Mouse (Mus musculus) heart, embryonic 14.5 days (tissue): Measurements from ENCODE around the gene BC030867. TPM values are rescaled to one million over a fixed set of nuclear protein-coding genes. Genes with fewer than 3 reads are reported as not detected.

Experiments used
- ATAC-seq: fragments of 200-750 bp; cut with Nextera tagmentation; 2 replicates; pipeline ENCODE4 v1.8.0; 2017; ENCODE audit warnings: low read depth, moderate TSS enrichment; ENCODE audit not compliant: insufficient number of reproducible peaks, insufficient read depth, low FRiP score
- H3K27ac ChIP-seq, 2 experiments: fragments of 200-500 bp in 1 of 2; fragments of 300-500 bp in 1 of 2; sonication (generic) in 1 of 2; replicated peaks in 1 of 2; 2 replicates each; pipeline ENCODE4 v1.5.1; 2012 to 2014; ENCODE audit warnings: low read depth in 2 of 2, low read length in 2 of 2, control low read depth in 1 of 2, mild to moderate bottlenecking in 1 of 2, mixed read lengths in 1 of 2; ENCODE audit not compliant: control insufficient read depth in 1 of 2, insufficient read depth in 1 of 2
- H3K27me3 ChIP-seq: fragments of 300-500 bp; sonication (generic); 2 replicates; pipeline ENCODE4 v1.6.1; 2014; ENCODE audit warnings: mild to moderate bottlenecking, low read length, control low read depth; ENCODE audit not compliant: control insufficient read depth, insufficient read depth
- H3K36me3 ChIP-seq: fragments of 300-500 bp; sonication (generic); 2 replicates; pipeline ENCODE4 v1.6.1; 2014; ENCODE audit warnings: mild to moderate bottlenecking, control low read depth, low read length, mixed read lengths; ENCODE audit not compliant: control insufficient read depth, insufficient read depth
- H3K4me1 ChIP-seq, 2 experiments: fragments of 200-500 bp in 1 of 2; fragments of 300-500 bp in 1 of 2; sonication (generic) in 1 of 2; 2 replicates each; pipeline ENCODE4 v1.6.1; 2012 to 2014; ENCODE audit warnings: low read length in 2 of 2, control low read depth in 1 of 2, mixed read lengths in 1 of 2; ENCODE audit not compliant: control insufficient read depth in 2 of 2, insufficient read depth in 2 of 2
- H3K4me2 ChIP-seq: fragments of 300-500 bp; sonication (generic); 2 replicates; pipeline ENCODE4 v1.6.1; 2014; ENCODE audit warnings: mild to moderate bottlenecking, low read length
- H3K4me3 ChIP-seq, 2 experiments: fragments of 200-500 bp in 1 of 2; fragments of 300-500 bp in 1 of 2; sonication (generic) in 1 of 2; 2 replicates each; pipeline ENCODE4 v1.5.1; 2012 to 2014; ENCODE audit warnings: low read length in 2 of 2, mild to moderate bottlenecking in 2 of 2, control low read depth in 1 of 2, low read depth in 1 of 2, moderate library complexity in 1 of 2; ENCODE audit not compliant: control insufficient read depth in 1 of 2, insufficient read depth in 1 of 2
- H3K9ac ChIP-seq: fragments of 300-500 bp; sonication (generic); 2 replicates; pipeline ENCODE4 v1.6.1; 2014; ENCODE audit warnings: mild to moderate bottlenecking, low read length
- H3K9me3 ChIP-seq: fragments of 300-500 bp; sonication (generic); 2 replicates; pipeline ENCODE4 v1.6.1; 2016; ENCODE audit warnings: low read length, control low read depth; ENCODE audit not compliant: control insufficient read depth
- WGBS: fragments of 180-500 bp; shearing (Covaris S2); extraction: QIAGEN DNeasy Blood & Tissue Kit; methylation state at CpG from one replicate; pipeline ENCODE4 v1.1.7; 2014; 5-methylcytosine and 5-hydroxymethylcytosine counted together
- polyA plus RNA-seq: library from polyadenylated mRNA; unstranded; fragments of >200 nt; fragmentation: Nextera tagmentation; extraction: Ambion mirVana; gene quantifications from 2 replicates; pipeline ENCODE4 v1.2.1, GENCODE M21; 2014

Gene BC030867
- polyA plus RNA-seq, 1 experiment from 2014 or later: 10.3 TPM

DNA sequence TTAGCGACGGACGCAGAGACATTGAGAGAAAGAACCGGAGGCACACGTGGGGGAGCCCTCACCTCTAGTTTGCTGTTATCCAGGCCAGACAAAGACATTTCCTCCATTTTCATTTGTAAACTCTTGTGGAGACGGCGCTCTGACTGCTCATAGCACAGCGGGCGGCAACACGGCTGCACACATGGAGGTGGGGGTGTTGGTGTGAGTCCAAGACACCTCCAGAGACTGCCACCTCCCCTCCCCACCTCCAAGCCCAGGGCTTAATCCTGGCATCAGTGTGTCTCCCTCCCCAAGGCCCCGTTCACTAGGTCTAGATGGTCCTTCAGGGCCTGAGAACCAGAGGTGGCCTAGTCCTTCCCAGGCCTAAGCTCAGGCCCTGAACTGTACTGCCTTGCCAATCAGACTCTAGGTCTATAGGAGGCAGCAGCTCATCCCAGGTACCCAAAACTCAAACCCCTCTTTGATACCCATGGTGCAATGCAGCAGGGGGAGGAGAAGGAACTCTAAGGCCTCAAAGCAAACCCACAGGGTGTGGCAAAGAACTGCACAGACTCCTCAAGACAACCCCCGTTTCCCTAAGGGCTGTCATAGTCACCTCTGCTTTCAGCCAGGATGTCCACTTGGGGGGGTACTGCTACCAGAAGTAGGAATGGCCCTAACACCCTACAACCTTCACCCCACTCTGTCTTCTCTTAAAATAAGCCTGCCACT lies 46.4 kb downstream of the BC030867 start:
- Histone ChIP-seq H3K27ac (peak overlapping the region; percentile 88 to 99), H3K9me3 (no peaks in the 10 kb centered on the region), H3K4me3 (peak overlapping the region; percentile 94 to 96), H3K9ac (peak overlapping the region; percentile 96), H3K27me3 (no peaks in the 10 kb centered on the region), H3K4me2 (peak overlapping the region; percentile 88), H3K4me1 (peaks cover 8 to 20% of the 10 kb centered on the region in 2 experiments; a peak in 3 of 4 replicates), H3K36me3 (peaks cover 49% of the 10 kb centered on the region)
- no peak for ATAC-seq
- 66% methylated on average over 12 of the region's 12 CpGs for WGBS

DNA sequence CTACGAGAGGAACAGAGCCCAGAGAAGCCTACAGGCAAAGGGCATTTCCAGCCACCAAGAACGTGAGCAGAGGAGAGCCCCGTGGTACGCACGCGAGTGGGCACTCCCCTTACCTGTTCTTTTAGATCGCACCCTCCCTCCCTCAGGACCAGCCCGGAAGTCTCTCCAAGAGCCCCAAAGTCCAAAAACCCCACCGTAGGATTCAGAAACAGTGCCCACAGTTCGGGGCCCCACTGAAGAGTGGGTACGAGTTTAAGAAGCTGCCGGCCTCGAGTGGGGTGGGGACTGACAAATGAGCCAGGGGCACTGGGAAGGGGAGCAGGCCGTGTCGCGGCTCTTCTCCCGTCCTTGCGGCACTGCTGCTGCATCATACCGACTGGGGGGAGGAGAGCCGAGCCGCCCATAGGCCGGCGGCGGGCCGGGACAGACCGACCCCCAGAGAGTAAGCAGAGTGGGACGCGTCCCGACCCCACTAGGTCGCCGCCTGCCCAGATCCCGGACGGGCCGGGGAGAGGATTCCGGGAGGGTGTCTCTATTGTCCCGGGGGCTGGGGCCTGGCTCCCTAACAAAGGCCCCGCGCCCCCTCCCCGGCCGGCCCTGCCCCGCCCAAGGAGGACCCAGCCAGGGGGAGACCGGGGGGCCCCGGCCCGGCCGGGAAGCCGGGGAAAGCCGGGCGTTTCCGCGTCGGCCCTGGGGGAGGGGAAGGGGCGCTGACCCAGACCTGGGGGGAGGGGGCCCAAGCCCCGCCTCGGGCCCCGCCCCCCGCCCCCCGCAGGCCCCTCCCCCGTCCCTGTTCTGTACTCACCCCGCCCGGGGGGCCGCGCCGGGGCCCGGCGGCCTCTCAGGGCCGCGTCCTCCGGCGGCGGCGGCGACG lies 47.2 kb downstream of the BC030867 start:
- H3K4me2 ChIP-seq: peak overlapping the region; percentile 88
- peaks cover 8 to 20% of the 10 kb centered on the region in 2 experiments; a peak in 3 of 4 replicates for H3K4me1 ChIP-seq
- peaks cover 41% of the 10 kb centered on the region for H3K36me3 ChIP-seq
- H3K27ac ChIP-seq: peak overlapping the region; percentile 88 to 99
- peak overlapping the region; percentile 94 to 96 for H3K4me3 ChIP-seq
- peak; percentile 46 for ATAC-seq
- under 1% methylated on average over 60 of the region's 73 CpGs for WGBS
- peak overlapping the region; percentile 96 for H3K9ac ChIP-seq
- no peaks in the 10 kb centered on the region for H3K27me3 ChIP-seq
- no peaks in the 10 kb centered on the region for H3K9me3 ChIP-seq

DNA sequence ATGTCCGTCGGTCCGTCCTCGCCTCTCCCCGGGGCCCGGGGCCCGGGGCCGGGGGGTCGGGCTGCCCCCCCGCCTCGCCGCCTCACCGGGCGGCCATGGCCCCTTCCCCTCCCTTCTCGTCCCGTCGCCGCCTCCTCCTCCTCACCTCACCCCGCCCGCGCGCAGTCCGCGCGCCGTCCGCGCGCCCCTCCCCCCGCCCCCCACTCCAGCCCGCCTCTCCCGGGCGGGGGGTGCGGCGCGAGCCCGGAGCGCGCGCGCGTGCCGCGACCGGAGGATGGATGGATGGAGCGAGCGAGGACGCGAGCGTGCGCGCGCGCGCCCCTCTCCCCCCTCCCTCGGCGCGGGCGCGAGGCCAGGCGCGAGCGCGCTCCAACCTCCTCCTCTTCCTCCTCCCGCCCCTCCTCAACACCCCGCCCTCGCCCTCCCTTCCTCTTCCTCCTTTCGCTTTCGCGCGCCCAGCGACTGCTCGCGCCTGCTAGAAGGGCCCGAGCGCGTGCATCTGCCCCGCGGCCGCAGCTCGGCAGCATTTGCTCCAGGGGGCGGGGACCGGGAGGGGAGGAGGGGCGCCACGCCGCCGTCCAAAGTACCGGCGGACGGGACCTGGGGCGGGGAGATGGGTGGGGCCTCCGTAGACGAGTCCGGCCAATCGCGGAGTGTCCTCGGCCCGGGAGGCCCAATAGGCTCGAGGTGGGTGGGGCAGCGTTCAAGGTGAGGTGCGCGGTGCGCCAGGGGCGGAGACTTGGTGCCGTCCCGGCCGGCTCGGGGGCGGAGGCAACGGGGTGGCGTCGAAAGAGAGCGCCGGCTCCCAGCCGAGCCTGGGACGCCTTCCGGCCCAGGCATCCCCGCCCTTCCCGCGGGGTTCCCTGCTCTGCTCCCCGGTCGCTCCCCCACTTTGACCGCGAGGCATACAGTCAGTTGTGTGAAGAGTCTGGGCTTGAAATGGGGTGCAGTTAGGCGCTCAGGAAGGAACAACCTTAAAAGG lies 48.1 kb downstream of the BC030867 start, which contains the start of gene Atxn7l3:
TSS of gene Atxn7l3 (minus strand) at position 141 of the 982 bp plus-strand sequence.
- WGBS: under 1% methylated on average over 62 of the region's 125 CpGs
- peak; percentile 92 for ATAC-seq
- Histone ChIP-seq H3K27ac (peak within 1 kb of the TSS; percentile 88 to 99), H3K4me2 (peak within 1 kb of the TSS; percentile 88), H3K9me3 (no peaks in the 10 kb centered on the region), H3K9ac (peak within 1 kb of the TSS; percentile 96), H3K4me3 (peak within 1 kb of the TSS; percentile 94 to 96), H3K27me3 (no peaks in the 10 kb centered on the region), H3K4me1 (peaks cover 8 to 20% of the 10 kb centered on the region in 2 experiments; a peak in 3 of 4 replicates), H3K36me3 (peaks cover 32% of the 10 kb centered on the region)

DNA sequence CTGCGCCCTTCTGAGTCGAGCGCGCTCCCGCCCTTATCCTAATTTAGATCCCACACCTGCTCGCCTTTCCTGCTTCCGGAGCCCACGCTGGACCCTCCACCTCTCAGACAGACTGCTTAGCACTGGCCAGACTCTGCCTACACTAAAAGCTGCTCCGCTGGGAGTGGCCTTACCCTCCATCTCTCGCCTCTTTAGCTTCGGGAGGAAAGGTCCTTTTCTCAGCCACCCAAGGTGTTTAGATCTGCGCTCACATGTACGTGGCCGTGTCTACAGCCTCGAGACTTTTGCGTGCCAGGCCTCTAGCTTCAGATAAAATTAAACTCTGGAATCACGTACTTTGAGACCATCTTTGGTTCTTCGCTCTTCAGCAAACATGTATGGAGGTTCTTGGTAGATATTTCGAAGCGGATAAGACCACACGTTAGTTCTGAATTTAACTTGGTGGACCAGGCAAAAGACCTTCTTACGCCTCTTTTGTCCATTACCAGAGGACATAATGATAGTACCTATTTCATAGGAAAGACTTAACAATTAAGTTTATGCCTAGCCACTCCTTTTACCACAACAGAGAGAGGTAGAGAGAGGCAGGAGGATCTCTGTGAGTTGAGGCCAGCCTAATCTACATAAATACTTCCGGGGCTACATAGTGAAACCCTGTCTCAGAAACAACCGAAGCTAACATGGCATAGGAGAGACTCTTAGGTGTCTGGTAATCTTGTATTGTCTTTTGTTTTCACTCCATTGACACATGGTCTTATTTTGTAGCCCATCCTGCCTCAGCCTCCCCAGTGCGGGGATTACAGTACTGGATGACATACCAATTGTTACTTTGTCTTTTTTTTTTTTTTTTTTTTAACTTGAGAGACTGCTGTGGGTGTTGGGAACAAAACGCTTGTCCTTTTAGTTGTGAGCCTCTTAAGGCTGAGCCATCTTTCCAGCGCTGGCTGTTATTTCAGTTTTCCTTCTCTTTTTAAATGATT lies 49.2 kb downstream of the BC030867 start:
- Histone ChIP-seq H3K9me3 (no peaks in the 10 kb centered on the region), H3K27me3 (no peaks in the 10 kb centered on the region), H3K9ac (peak overlapping the region; percentile 81), H3K4me2 (peak overlapping the region; percentile 88), H3K4me3 (peak overlapping the region; percentile 56 to 96), H3K4me1 (peaks cover 8 to 20% of the 10 kb centered on the region in 2 experiments; a peak in 3 of 4 replicates), H3K27ac (peak overlapping the region; percentile 83 to 99), H3K36me3 (peaks cover 21% of the 10 kb centered on the region)
- WGBS: 19% methylated on average over 27 of the region's 27 CpGs
- ATAC-seq: no peak

DNA sequence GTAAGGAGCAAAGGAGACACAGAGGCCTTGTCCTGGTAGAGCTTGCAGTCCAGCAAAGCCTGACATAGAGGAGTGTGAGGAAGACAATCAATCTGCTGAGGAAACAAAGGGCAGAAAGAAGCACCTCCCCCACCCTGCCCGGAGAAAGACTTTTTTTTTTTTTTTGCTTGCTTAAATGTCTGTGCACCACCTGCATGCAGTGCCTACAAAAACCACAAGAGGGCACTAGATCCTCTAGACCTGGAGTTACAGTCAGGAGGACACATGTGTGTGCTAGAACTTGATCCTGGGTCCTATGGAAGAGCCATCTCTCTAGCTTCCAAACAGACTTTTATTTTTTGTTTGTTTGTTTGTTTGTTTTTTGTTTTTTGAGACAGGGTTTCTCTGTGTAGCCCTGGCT lies 51.2 kb downstream of the BC030867 start:
- 27% methylated on average over 1 of the region's 1 CpGs for WGBS
- no peak for ATAC-seq

DNA sequence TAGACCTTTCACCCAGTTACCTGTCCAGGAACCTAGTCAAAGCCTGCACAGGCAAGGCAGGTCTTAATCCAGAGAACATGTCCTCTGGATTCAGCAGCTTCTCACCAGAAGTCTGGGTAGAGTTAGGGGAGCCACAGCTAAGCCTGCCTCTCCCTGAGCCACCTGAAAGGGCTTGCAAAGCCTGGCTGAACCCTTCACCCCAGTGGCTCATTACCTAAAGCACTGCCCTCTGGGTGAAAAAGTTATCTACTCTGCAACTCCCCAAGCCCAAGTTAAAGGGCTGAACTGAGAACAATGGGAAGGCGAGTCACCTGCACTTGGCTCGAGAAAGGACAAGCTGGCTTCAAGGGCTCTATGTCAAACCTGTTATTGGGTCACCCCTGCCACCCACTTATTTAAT lies 55.5 kb downstream of the BC030867 start:
- peaks cover under 1 to 4% of the 10 kb centered on the region in 2 experiments; a peak in 2 of 4 replicates for H3K4me1 ChIP-seq
- 37% methylated on average over 2 of the region's 2 CpGs for WGBS
- no peak overlapping the region for H3K27ac ChIP-seq
- H3K27me3 ChIP-seq: no peaks in the 10 kb centered on the region
- no peak overlapping the region for H3K4me3 ChIP-seq
- no peaks in the 10 kb centered on the region for H3K9me3 ChIP-seq
- peaks cover 30% of the 10 kb centered on the region for H3K36me3 ChIP-seq
- no peak overlapping the region for H3K9ac ChIP-seq
- no peak for ATAC-seq
- no peak overlapping the region for H3K4me2 ChIP-seq

More for the DNA sequence above, 51.2 kb downstream of the BC030867 start:
- Histone ChIP-seq H3K4me3 (no peak overlapping the region), H3K36me3 (0 out of 2 replicates have a peak, but pooled peaks cover 1% of the 10 kb centered on the region), H3K9ac (no peak overlapping the region), H3K27me3 (no peaks in the 10 kb centered on the region), H3K4me2 (no peak overlapping the region), H3K27ac (no peak overlapping the region), H3K4me1 (peaks cover 4 to 14% of the 10 kb centered on the region in 2 experiments; a peak in 3 of 4 replicates), H3K9me3 (no peaks in the 10 kb centered on the region)
